Mouse (Mus musculus) thymus, postnatal 36 days (tissue): ENCODE results near the gene Ankmy1.

ENCODE experiments used
- DNase-seq, 2 experiments: peaks; one replicate each; pipeline ENCODE4 v3.0.0; 2022; ENCODE audit warnings: mixed read lengths in 2 of 2

The Ankmy1 gene

GRCm38 (mm10) chr1:92910925-92911720 lies 8.4 kb upstream of the Ankmy1 start:
- DNase-seq = peak; percentile 59 to 64

GRCm38 (mm10) chr1:92910239-92910885 lies 7.7 kb upstream of the Ankmy1 start, which contains the start of gene Rnpepl1:
Rnpepl1 (plus strand) TSS chr1:92910783.
- DNase-seq = peak; percentile 82 to 87

- DNase-seq = peak; percentile 37 to 47
Measured at GRCm38 (mm10) chr1:92909068-92909467, 6.4 kb upstream of the Ankmy1 start.

- DNase-seq = peak in 1 of 2 experiments; percentile 10
Measured at GRCm38 (mm10) chr1:92908664-92909063, 6.0 kb upstream of the Ankmy1 start.

GRCm38 (mm10) chr1:92907632-92908360 lies 5.1 kb upstream of the Ankmy1 start:
- no peak for DNase-seq

GRCm38 (mm10) chr1:92906779-92907631 lies 4.3 kb upstream of the Ankmy1 start, which contains the start of gene Dusp28:
Dusp28 (plus strand) TSS chr1:92906981.
- peak; percentile 81 to 85 for DNase-seq

GRCm38 (mm10) chr1:92905703-92906310 lies 3.1 kb upstream of the Ankmy1 start:
- no peak for DNase-seq

GRCm38 (mm10) chr1:92903627-92904026 lies 921 bp upstream of the Ankmy1 start:
- no peak for DNase-seq

GRCm38 (mm10) chr1:92895089-92895488 lies 7.6 kb downstream of the Ankmy1 start:
- peak; percentile 68 to 71 for DNase-seq

- DNase-seq = no peak
Measured at GRCm38 (mm10) chr1:92893896-92894295, 8.8 kb downstream of the Ankmy1 start.

GRCm38 (mm10) chr1:92892791-92893190 lies 9.9 kb downstream of the Ankmy1 start:
- no peak for DNase-seq

- no peak for DNase-seq
Measured at GRCm38 (mm10) chr1:92888901-92889655, 13.6 kb downstream of the Ankmy1 start.

GRCm38 (mm10) chr1:92881982-92882381 lies 20.7 kb downstream of the Ankmy1 start:
- DNase-seq = no peak

- no peak for DNase-seq
Measured at GRCm38 (mm10) chr1:92880101-92880500, 22.6 kb downstream of the Ankmy1 start.

- DNase-seq = no peak
Measured at GRCm38 (mm10) chr1:92879266-92879665, 23.4 kb downstream of the Ankmy1 start.

GRCm38 (mm10) chr1:92878066-92878741 lies 24.5 kb downstream of the Ankmy1 start:
- no peak for DNase-seq

- no peak for DNase-seq
Measured at GRCm38 (mm10) chr1:92877431-92877978, 25.2 kb downstream of the Ankmy1 start.

GRCm38 (mm10) chr1:92875360-92876111 lies 27.2 kb downstream of the Ankmy1 start:
- no peak for DNase-seq

GRCm38 (mm10) chr1:92874011-92874410 lies 28.7 kb downstream of the Ankmy1 start:
- DNase-seq = no peak
